Mouse (Mus musculus): Measurements from ENCODE around the gene Bves. TPM values are rescaled to one million over a fixed set of nuclear protein-coding genes. Genes with fewer than 3 reads are reported as not detected.
"Not testable (repeated sequence)": the region's sequence is repeated elsewhere in the genome, so short reads cannot be mapped to it uniquely, and the experiment has no call there.

Gene Bves
- polyA plus RNA-seq, 1 experiment from 2014 or later, result 1.5 TPM

DNA sequence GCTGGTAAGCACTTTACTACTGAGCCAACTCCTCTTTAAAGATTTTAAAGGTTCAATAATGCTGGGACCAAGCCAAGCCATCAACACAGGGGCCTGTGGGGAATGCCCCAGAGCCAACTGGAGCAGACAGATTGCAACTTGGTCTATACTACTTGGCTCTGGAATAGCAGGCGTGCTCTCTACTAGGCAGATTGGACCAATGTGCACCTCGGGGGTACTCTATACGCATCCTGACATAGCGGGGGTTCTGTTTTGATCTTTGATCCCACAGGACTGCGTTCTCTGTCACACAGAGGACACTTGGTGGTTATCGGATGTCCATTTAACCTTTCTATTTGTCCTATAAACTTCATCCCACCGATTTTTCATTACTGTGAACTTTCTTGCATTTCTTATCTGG is 647 bp upstream of the Bves start:
- H3K9me3 ChIP-seq (ENCODE audit: control insufficient read depth, low read length), result no peaks in the 10 kb centered on the region
- no peak overlapping the region for H3K27ac ChIP-seq (ENCODE audit: low read depth, low read length)
- peaks cover 5% of the 10 kb centered on the region; the same call in 1 of the 2 replicates for H3K4me1 ChIP-seq (ENCODE audit: control insufficient read depth, insufficient read depth, low read depth, low read length)
- H3K4me2 ChIP-seq (ENCODE audit: low read length), result peak overlapping the region; percentile 94
- no peaks in the 10 kb centered on the region for H3K36me3 ChIP-seq (ENCODE audit: control insufficient read depth, insufficient read depth, low read length)
- peak overlapping the region; percentile 77 for H3K4me3 ChIP-seq (ENCODE audit: low read length)
- 27% methylated on average over 7 of the region's 7 CpGs for WGBS
- peaks cover 6% of the 10 kb centered on the region for H3K27me3 ChIP-seq (replicated peaks; ENCODE audit: control insufficient read depth, insufficient read depth, low read length)
- ATAC-seq, result peak; percentile 35; the same call in 1 of the 2 replicates
- H3K9ac ChIP-seq (ENCODE audit: low read depth, low read length), result no peak overlapping the region

DNA sequence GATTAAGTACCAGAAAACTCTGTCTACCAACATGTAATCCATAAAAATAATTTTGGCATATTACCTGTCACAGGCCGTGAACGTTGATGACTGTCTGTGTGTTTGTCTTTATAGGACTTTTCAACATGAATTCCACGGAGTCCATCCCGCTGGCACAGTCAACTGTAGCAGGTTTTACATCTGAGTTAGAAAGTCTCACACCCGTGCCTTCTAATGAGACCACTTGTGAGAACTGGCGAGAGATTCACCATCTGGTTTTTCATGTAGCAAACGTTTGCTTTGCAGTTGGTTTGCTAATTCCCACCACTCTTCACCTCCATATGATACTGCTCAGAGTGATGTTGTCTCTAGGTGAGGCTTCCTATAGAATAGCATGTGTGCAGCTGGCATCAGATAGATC is 3.5 kb downstream of the Bves start:
- no peak overlapping the region for H3K4me3 ChIP-seq (ENCODE audit: low read length)
- no peak for ATAC-seq
- no peak overlapping the region for H3K9ac ChIP-seq (ENCODE audit: low read depth, low read length)
- no peak overlapping the region for H3K27ac ChIP-seq (ENCODE audit: low read depth, low read length)
- H3K4me2 ChIP-seq (ENCODE audit: low read length), result no peak overlapping the region
- peaks cover 4% of the 10 kb centered on the region for H3K27me3 ChIP-seq (replicated peaks; ENCODE audit: control insufficient read depth, insufficient read depth, low read length)
- 74% methylated on average over 7 of the region's 7 CpGs for WGBS
- no peaks in the 10 kb centered on the region for H3K36me3 ChIP-seq (ENCODE audit: control insufficient read depth, insufficient read depth, low read length)
- peaks cover 5% of the 10 kb centered on the region; the same call in 1 of the 2 replicates for H3K4me1 ChIP-seq (ENCODE audit: control insufficient read depth, insufficient read depth, low read depth, low read length)
- no peaks in the 10 kb centered on the region for H3K9me3 ChIP-seq (ENCODE audit: control insufficient read depth, low read length)

DNA sequence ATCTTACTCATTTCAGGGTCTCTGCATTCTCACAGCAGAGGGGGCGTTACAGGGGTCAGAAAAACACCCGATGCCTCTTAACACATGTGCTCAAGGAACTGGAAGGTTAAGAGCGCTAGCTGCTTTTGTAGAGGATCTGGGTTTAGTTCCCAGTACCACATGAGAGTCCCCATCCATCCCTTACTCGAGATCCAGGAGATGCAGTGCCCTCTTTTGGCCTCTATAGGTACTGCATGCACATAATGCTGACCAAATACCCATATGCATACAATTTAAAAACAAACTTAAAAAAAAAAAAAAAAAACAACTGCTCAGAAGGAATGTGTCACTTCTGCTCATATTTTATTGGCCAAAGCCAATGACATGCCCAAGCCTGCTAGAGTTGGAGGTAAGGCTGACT is 8.8 kb downstream of the Bves start:
- no peak for ATAC-seq
- H3K27ac ChIP-seq (ENCODE audit: low read depth, low read length), result no peak overlapping the region
- H3K9ac ChIP-seq (ENCODE audit: low read depth, low read length), result no peak overlapping the region
- H3K4me2 ChIP-seq (ENCODE audit: low read length), result no peak overlapping the region
- no peaks in the 10 kb centered on the region for H3K36me3 ChIP-seq (ENCODE audit: control insufficient read depth, insufficient read depth, low read length)
- H3K9me3 ChIP-seq (ENCODE audit: control insufficient read depth, low read length), result no peaks in the 10 kb centered on the region
- 83% methylated on average over 4 of the region's 4 CpGs for WGBS
- H3K27me3 ChIP-seq (replicated peaks; ENCODE audit: control insufficient read depth, insufficient read depth, low read length), result no peaks in the 10 kb centered on the region
- no peak overlapping the region for H3K4me3 ChIP-seq (ENCODE audit: low read length)
- no peaks in the 10 kb centered on the region for H3K4me1 ChIP-seq (ENCODE audit: control insufficient read depth, insufficient read depth, low read depth, low read length)

DNA sequence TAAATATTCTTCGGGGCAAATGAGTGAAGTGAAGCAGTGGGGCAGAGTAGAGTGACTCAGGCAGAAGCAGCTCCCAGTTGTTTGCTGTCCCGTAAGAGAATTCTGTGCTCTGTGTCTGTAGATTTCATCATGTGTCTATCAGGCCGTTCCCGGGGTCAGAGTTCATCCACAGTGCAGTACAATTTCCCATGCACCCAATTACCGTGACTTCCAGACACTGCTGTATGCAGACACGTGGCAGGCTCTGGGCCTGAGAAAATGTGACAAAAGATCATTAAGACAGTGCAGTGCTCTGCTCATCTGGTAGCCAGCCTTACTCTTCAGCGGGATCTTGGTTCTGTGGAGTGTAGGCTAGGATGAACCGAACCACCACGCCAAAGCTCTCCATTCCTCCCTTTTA is 9.6 kb downstream of the Bves start:
- H3K27ac ChIP-seq (ENCODE audit: low read depth, low read length), result no peak overlapping the region
- no peak overlapping the region for H3K4me3 ChIP-seq (ENCODE audit: low read length)
- H3K9me3 ChIP-seq (ENCODE audit: control insufficient read depth, low read length), result no peaks in the 10 kb centered on the region
- no peaks in the 10 kb centered on the region for H3K36me3 ChIP-seq (ENCODE audit: control insufficient read depth, insufficient read depth, low read length)
- ATAC-seq, result no peak
- H3K4me2 ChIP-seq (ENCODE audit: low read length), result no peak overlapping the region
- WGBS, result 77% methylated on average over 9 of the region's 9 CpGs
- H3K9ac ChIP-seq (ENCODE audit: low read depth, low read length), result no peak overlapping the region
- no peaks in the 10 kb centered on the region for H3K27me3 ChIP-seq (replicated peaks; ENCODE audit: control insufficient read depth, insufficient read depth, low read length)
- H3K4me1 ChIP-seq (ENCODE audit: control insufficient read depth, insufficient read depth, low read depth, low read length), result no peaks in the 10 kb centered on the region

DNA sequence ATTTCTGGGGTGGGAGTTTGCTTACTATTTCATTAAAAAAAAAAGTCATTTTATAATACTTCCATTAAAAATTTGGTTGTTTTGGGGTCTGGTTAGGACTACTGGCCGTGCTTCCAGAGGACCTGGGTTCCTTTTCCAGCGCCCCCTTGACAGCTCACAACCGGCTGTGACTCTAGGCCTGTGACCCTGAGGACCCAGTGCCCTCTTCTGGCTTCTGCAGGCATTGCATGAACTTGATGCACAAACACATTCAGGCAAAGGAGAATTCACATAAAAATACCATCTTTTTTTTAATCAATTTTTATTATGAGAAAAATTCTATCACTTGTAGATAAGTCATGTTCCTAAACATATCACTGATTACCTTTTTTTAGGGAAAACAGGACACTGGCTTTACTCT is 12.6 kb downstream of the Bves start:
- 92% methylated on average over 3 of the region's 3 CpGs for WGBS

DNA sequence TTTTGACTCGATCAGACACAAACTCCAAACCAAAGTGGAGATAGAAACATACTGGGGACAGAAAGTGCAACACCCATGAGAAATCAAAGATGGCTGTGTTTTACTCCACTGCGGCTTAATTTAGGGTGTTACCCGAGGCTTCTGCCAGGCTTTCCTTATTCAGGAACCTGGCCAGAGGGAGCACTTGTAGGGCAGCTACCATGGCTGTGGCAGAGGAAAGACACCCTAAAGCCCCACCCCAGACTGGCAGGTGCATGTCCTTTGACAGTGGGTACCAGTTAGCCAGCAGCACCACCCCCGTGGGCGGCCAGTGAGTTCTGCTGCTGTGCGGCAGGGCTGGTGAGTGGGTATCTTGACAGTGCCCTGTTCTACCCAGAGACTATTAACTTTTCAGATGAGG is 20.5 kb downstream of the Bves start:
- no peaks in the 10 kb centered on the region for H3K4me1 ChIP-seq (ENCODE audit: control insufficient read depth, insufficient read depth, low read depth, low read length)
- no peaks in the 10 kb centered on the region for H3K36me3 ChIP-seq (ENCODE audit: control insufficient read depth, insufficient read depth, low read length)
- no peak overlapping the region for H3K27ac ChIP-seq (ENCODE audit: low read depth, low read length)
- H3K4me2 ChIP-seq (ENCODE audit: low read length), result no peak overlapping the region
- WGBS, result 93% methylated on average over 6 of the region's 6 CpGs
- H3K9me3 ChIP-seq (ENCODE audit: control insufficient read depth, low read length), result no peaks in the 10 kb centered on the region
- no peak for ATAC-seq
- H3K4me3 ChIP-seq (ENCODE audit: low read length), result no peak overlapping the region
- H3K27me3 ChIP-seq (replicated peaks; ENCODE audit: control insufficient read depth, insufficient read depth, low read length), result no peaks in the 10 kb centered on the region
- H3K9ac ChIP-seq (ENCODE audit: low read depth, low read length), result no peak overlapping the region

More for the DNA sequence above, 12.6 kb downstream of the Bves start:
- not testable (repeated sequence) for H3K27me3 ChIP-seq (replicated peaks; ENCODE audit: control insufficient read depth, insufficient read depth, low read length); H3K27ac ChIP-seq (ENCODE audit: low read depth, low read length); H3K4me1 ChIP-seq (ENCODE audit: control insufficient read depth, insufficient read depth, low read depth, low read length); H3K4me3 ChIP-seq (ENCODE audit: low read length); H3K36me3 ChIP-seq (ENCODE audit: control insufficient read depth, insufficient read depth, low read length); H3K9ac ChIP-seq (ENCODE audit: low read depth, low read length); H3K9me3 ChIP-seq (ENCODE audit: control insufficient read depth, low read length); ATAC-seq; H3K4me2 ChIP-seq (ENCODE audit: low read length)

DNA sequence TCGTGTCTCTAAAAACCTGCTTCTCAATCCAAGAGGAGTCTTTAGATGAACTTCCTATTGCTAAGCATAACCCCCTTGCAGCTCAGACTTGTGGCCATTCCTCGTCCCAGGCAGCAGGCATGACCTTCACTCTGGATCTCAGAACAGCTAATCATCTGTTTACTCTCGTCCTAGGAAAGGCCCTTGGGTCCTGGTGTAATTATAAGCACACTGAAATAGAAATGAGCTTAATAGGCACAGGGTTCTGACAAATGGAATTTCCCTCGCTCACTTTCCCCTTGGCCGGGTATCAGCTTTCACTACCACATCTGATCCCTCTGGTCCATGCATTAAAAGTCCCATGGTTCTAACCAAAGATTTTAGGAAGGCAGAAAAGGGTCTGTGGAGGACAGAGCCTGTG is 27.8 kb downstream of the Bves start:
- WGBS, result 49% methylated on average over 5 of the region's 5 CpGs
- no peaks in the 10 kb centered on the region for H3K4me1 ChIP-seq (ENCODE audit: control insufficient read depth, insufficient read depth, low read depth, low read length)
- H3K27me3 ChIP-seq (replicated peaks; ENCODE audit: control insufficient read depth, insufficient read depth, low read length), result no peaks in the 10 kb centered on the region
- H3K4me2 ChIP-seq (ENCODE audit: low read length), result no peak overlapping the region
- no peaks in the 10 kb centered on the region for H3K9me3 ChIP-seq (ENCODE audit: control insufficient read depth, low read length)
- H3K9ac ChIP-seq (ENCODE audit: low read depth, low read length), result no peak overlapping the region
- H3K4me3 ChIP-seq (ENCODE audit: low read length), result no peak overlapping the region
- 0 out of 2 replicates have a peak, but pooled peaks have one; percentile 31 for ATAC-seq
- H3K27ac ChIP-seq (ENCODE audit: low read depth, low read length), result no peak overlapping the region
- no peaks in the 10 kb centered on the region for H3K36me3 ChIP-seq (ENCODE audit: control insufficient read depth, insufficient read depth, low read length)

DNA sequence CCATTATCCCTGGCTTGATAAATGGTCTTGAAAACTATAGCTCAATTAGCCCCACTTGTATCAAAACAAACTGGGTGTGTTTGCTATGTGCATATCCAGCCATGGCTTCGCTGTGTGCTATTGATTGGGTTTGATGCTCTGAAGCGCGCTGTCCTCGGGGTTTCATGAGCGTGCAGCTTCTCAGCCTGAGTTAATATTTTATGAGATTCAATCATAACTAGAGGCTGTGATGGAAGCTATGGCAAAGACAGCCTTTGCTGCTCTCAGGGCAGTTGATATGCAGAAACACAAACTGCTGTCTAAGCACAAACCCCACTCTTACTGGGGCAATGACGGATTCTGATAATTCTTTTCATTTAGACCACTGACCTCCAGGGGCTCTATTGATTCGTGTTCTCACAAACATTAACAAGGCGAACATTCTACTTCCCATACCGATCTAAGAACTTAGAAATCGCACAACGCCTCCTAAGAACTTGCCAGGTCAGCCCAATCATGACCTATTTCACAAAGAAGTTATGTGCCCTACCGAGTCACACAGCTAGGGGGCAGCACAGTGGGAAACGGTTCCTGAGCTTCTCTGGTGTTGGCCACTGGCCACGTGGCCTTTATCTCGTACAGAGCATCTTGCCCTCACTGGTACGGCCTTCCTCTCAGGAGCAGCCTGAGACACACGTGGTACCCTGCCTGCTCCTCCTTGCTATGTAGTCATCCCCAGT is 31.6 kb downstream of the Bves start:
- WGBS, result 80% methylated on average over 17 of the region's 17 CpGs
- Histone ChIP-seq H3K9me3 (ENCODE audit: control insufficient read depth, low read length) (no peaks in the 10 kb centered on the region), H3K36me3 (ENCODE audit: control insufficient read depth, insufficient read depth, low read length) (no peaks in the 10 kb centered on the region), H3K27me3 (replicated peaks; ENCODE audit: control insufficient read depth, insufficient read depth, low read length) (no peaks in the 10 kb centered on the region), H3K27ac (ENCODE audit: low read depth, low read length) (no peak overlapping the region), H3K4me3 (ENCODE audit: low read length) (no peak overlapping the region), H3K4me1 (ENCODE audit: control insufficient read depth, insufficient read depth, low read depth, low read length) (no peaks in the 10 kb centered on the region), H3K9ac (ENCODE audit: low read depth, low read length) (no peak overlapping the region), H3K4me2 (ENCODE audit: low read length) (no peak overlapping the region)
- ATAC-seq, result peak; percentile 19; the same call in 1 of the 2 replicates

DNA sequence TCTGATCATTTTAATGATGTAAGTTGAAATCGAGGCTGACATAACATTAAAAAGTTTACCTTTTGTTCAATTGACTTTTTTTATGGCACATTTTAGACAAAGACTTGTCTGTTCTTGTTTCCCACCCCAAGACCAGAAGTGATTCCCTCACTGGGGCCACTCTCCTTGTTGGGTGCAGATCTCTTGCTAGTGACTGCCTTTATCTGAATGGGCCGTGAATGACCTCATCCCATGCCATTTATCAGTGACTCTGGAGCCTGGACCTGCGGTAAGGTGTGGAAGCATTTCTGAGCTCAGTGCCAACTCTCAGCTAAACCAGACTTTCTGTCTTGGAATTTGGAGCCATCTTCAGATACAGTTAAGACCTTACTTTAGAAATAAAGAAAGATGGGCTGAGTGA is 34.1 kb downstream of the Bves start:
- Histone ChIP-seq H3K27ac (ENCODE audit: low read depth, low read length) (no peak overlapping the region), H3K27me3 (replicated peaks; ENCODE audit: control insufficient read depth, insufficient read depth, low read length) (no peaks in the 10 kb centered on the region), H3K9me3 (ENCODE audit: control insufficient read depth, low read length) (no peaks in the 10 kb centered on the region), H3K4me3 (ENCODE audit: low read length) (no peak overlapping the region), H3K4me1 (ENCODE audit: control insufficient read depth, insufficient read depth, low read depth, low read length) (no peaks in the 10 kb centered on the region; the same call in 1 of the 2 replicates), H3K36me3 (ENCODE audit: control insufficient read depth, insufficient read depth, low read length) (no peaks in the 10 kb centered on the region), H3K4me2 (ENCODE audit: low read length) (no peak overlapping the region), H3K9ac (ENCODE audit: low read depth, low read length) (no peak overlapping the region)
- 88% methylated on average over 3 of the region's 3 CpGs for WGBS
- no peak for ATAC-seq
